Mouse (Mus musculus) c-Kit-positive CD71-positive TER-119-negative erythroid progenitor cells, embryonic 14.5 days (primary cell): ENCODE results near the gene Cry2.
"Not testable (repeated sequence)": the region's sequence is repeated elsewhere in the genome, so short reads cannot be mapped to it uniquely, and the experiment has no call there.

Experiments
- DNase-seq: peaks from one replicate; pipeline ENCODE4 v3.0.0-alpha.2; 2013; ENCODE audit warnings: low read depth

Cry2 gene

GRCm38 (mm10) chr2:92433578-92434374 lies at the start of gene Cry2:
Gene Cry2, minus strand, starts transcription at chr2:92434043.
- DNase-seq: peak; percentile 99

- no peak for DNase-seq
Measured at GRCm38 (mm10) chr2:92483505-92483904, 49.7 kb upstream of the Cry2 start.

GRCm38 (mm10) chr2:92482551-92482950 lies 48.7 kb upstream of the Cry2 start:
- DNase-seq: no peak

- DNase-seq: no peak
Measured at GRCm38 (mm10) chr2:92478313-92478688, 44.5 kb upstream of the Cry2 start.

- no peak for DNase-seq
Measured at GRCm38 (mm10) chr2:92477672-92478312, 43.9 kb upstream of the Cry2 start.

GRCm38 (mm10) chr2:92476580-92476979 lies 42.7 kb upstream of the Cry2 start:
- not testable (repeated sequence) for DNase-seq

GRCm38 (mm10) chr2:92475711-92476110 lies 41.9 kb upstream of the Cry2 start:
- DNase-seq: no peak

GRCm38 (mm10) chr2:92474920-92475319 lies 41.1 kb upstream of the Cry2 start:
- no peak for DNase-seq

GRCm38 (mm10) chr2:92471886-92472670 lies 38.2 kb upstream of the Cry2 start:
- no peak for DNase-seq

GRCm38 (mm10) chr2:92464690-92465089 lies 30.8 kb upstream of the Cry2 start:
- no peak for DNase-seq

GRCm38 (mm10) chr2:92461215-92461614 lies 27.4 kb upstream of the Cry2 start:
- no peak for DNase-seq

- DNase-seq: no peak
Measured at GRCm38 (mm10) chr2:92459921-92460707, 26.3 kb upstream of the Cry2 start, which contains the start of gene Slc35c1. Gene Slc35c1, minus strand, starts transcription at chr2:92460538.

- DNase-seq: peak; percentile 60
Measured at GRCm38 (mm10) chr2:92459141-92459920, 25.5 kb upstream of the Cry2 start.

- no peak for DNase-seq
Measured at GRCm38 (mm10) chr2:92458481-92458880, 24.6 kb upstream of the Cry2 start.

GRCm38 (mm10) chr2:92456970-92457530 lies 23.2 kb upstream of the Cry2 start:
- DNase-seq: no peak

GRCm38 (mm10) chr2:92455704-92456103 lies 21.9 kb upstream of the Cry2 start:
- DNase-seq: no peak

- no peak for DNase-seq
Measured at GRCm38 (mm10) chr2:92454166-92454565, 20.3 kb upstream of the Cry2 start.

GRCm38 (mm10) chr2:92451126-92451525 lies 17.3 kb upstream of the Cry2 start:
- peak; percentile 71 for DNase-seq

GRCm38 (mm10) chr2:92447121-92447740 lies 13.4 kb upstream of the Cry2 start:
- DNase-seq: no peak

- DNase-seq: no peak
Measured at GRCm38 (mm10) chr2:92446656-92447055, 12.8 kb upstream of the Cry2 start.
